Mouse (Mus musculus): ENCODE measurements around the gene Tes. TPM values are rescaled to one million over a fixed set of nuclear protein-coding genes. Genes with fewer than 3 reads are reported as not detected.

Tes gene
- polyA plus RNA-seq, 1 experiment from 2014 or later: 85.2 TPM

DNA sequence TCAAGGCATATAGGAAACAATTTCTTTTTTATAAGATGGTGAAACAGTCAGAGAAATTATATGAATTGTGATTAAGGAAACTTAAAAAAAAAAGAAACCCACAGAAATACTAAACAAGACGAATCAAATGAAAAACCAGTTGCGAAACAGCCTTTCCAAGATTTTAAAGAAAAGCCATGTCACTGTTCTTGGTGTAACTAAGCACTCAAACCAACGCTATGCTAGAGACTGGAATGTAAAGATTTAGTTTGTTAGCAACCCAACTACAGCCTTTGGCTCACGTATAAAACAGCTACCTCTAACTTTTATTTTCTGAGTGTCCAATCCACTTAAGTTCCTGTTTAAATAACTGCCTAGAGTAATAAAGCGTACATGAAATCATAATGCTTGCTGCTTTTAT lies 7.4 kb downstream of the Tes start:
- no peaks in the 10 kb centered on the region for H3K36me3 ChIP-seq (ENCODE audit: control insufficient read depth, insufficient read depth, low read length)
- H3K27me3 ChIP-seq (ENCODE audit: control insufficient read depth, insufficient read depth, low read length): no peaks in the 10 kb centered on the region
- no peak overlapping the region for H3K4me2 ChIP-seq (ENCODE audit: low read depth, low read length)
- H3K4me3 ChIP-seq (ENCODE audit: low read depth, low read length): no peak overlapping the region
- H3K4me1 ChIP-seq (ENCODE audit: control insufficient read depth, insufficient read depth, low read length): no peaks in the 10 kb centered on the region
- no peaks in the 10 kb centered on the region for H3K9me3 ChIP-seq (ENCODE audit: control insufficient read depth, low read length)
- 89% methylated on average over 5 of the region's 5 CpGs for WGBS
- no peak overlapping the region for H3K27ac ChIP-seq (ENCODE audit: low read depth, low read length)
- no peak overlapping the region for H3K9ac ChIP-seq (replicated peaks; ENCODE audit: low read depth, low read length)
- ATAC-seq (ENCODE audit: low read depth): no peak

DNA sequence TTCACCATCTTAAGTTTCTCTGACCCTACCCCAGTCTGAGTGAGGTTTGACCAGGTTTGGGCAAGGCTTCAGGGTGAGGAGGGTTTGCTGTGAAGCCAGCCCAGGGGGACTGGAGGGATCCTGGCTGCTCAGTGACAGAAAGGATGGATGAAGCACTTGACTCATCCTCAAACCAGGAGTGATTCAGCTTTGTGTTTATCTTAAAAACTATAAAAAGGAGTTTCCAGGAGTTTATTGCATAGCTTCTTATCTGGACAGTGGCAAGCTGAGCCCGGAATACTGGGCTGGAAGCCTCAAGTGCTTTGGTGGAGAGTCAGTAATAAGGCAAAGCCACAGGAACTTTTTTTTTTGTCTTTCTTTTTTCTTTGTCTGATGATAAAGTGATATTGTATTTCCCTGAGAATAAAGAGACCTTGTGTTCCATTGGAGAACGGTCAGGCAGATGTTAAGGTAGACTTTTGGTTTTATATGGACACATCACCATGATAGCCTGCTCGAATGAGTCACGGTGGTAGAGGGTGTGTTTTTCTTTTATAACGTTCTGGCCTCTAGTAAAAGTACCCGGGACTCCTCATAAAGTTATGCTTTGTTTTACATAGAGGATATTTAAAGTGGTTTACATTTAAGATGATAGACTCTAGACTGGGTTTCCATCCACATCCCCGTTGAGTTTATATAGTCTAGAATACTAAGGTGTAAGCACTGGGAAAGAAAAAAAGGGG lies 8.0 kb downstream of the Tes start:
- H3K27ac ChIP-seq (ENCODE audit: low read depth, low read length): no peak overlapping the region
- WGBS: 79% methylated on average over 7 of the region's 7 CpGs

DNA sequence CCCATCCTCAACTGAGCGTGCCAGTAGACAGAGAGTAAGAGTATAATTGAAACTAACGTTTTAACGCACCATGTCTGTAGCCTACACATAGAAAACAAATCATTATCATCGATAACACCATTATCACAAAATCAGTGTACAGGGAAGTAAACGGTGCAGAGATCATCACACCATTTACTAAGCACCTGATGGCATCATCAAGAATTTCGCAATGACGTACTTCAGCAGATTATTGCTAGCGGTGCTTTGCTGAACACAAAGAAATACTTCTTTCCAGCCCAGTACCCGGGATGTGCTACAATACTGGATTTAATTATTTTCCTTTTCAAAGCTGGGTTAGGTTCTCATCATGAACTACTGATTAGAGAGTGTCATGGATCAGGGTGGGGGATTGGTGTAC lies 12.3 kb downstream of the Tes start:
- WGBS: 68% methylated on average over 9 of the region's 9 CpGs
- H3K4me3 ChIP-seq (ENCODE audit: low read depth, low read length): no peak overlapping the region
- no peak overlapping the region for H3K27ac ChIP-seq (ENCODE audit: low read depth, low read length)
- H3K36me3 ChIP-seq (ENCODE audit: control insufficient read depth, insufficient read depth, low read length): no peaks in the 10 kb centered on the region
- H3K4me2 ChIP-seq (ENCODE audit: low read depth, low read length): no peak overlapping the region
- no peaks in the 10 kb centered on the region for H3K4me1 ChIP-seq (ENCODE audit: control insufficient read depth, insufficient read depth, low read length)
- no peaks in the 10 kb centered on the region for H3K9me3 ChIP-seq (ENCODE audit: control insufficient read depth, low read length)
- ATAC-seq (ENCODE audit: low read depth): no peak
- no peaks in the 10 kb centered on the region for H3K27me3 ChIP-seq (ENCODE audit: control insufficient read depth, insufficient read depth, low read length)
- no peak overlapping the region for H3K9ac ChIP-seq (replicated peaks; ENCODE audit: low read depth, low read length)

More for the DNA sequence above, 8.0 kb downstream of the Tes start:
- no peak for ATAC-seq (ENCODE audit: low read depth)
- Histone ChIP-seq H3K36me3 (ENCODE audit: control insufficient read depth, insufficient read depth, low read length) (no peaks in the 10 kb centered on the region), H3K9ac (replicated peaks; ENCODE audit: low read depth, low read length) (no peak overlapping the region), H3K4me3 (ENCODE audit: low read depth, low read length) (no peak overlapping the region), H3K4me1 (ENCODE audit: control insufficient read depth, insufficient read depth, low read length) (no peaks in the 10 kb centered on the region), H3K27me3 (ENCODE audit: control insufficient read depth, insufficient read depth, low read length) (no peaks in the 10 kb centered on the region), H3K4me2 (ENCODE audit: low read depth, low read length) (no peak overlapping the region), H3K9me3 (ENCODE audit: control insufficient read depth, low read length) (no peaks in the 10 kb centered on the region)

DNA sequence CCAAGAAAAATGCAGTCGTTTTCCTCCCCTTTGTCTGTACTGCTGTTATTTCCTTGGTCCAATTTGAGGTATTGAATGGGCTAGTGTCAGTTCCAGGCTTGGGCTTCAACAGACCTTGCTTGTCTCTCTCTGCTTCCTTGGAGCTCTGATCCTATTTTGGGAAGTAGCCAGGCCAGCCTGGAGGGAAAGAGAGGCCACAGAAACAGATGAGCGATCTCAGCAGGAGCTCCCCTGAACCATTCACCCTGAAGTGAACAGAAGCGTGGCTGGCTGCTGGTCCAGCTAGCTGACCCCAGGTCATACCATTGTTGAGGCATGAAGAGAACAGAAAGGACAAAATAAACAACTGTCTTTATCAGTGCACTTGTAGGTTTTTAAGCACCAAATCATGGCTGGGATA lies 12.8 kb downstream of the Tes start:
- H3K4me1 ChIP-seq (ENCODE audit: control insufficient read depth, insufficient read depth, low read length): no peaks in the 10 kb centered on the region
- H3K9ac ChIP-seq (replicated peaks; ENCODE audit: low read depth, low read length): no peak overlapping the region
- H3K4me2 ChIP-seq (ENCODE audit: low read depth, low read length): no peak overlapping the region
- no peak for ATAC-seq (ENCODE audit: low read depth)
- no peaks in the 10 kb centered on the region for H3K27me3 ChIP-seq (ENCODE audit: control insufficient read depth, insufficient read depth, low read length)
- H3K27ac ChIP-seq (ENCODE audit: low read depth, low read length): no peak overlapping the region
- no peak overlapping the region for H3K4me3 ChIP-seq (ENCODE audit: low read depth, low read length)
- H3K36me3 ChIP-seq (ENCODE audit: control insufficient read depth, insufficient read depth, low read length): no peaks in the 10 kb centered on the region
- no peaks in the 10 kb centered on the region for H3K9me3 ChIP-seq (ENCODE audit: control insufficient read depth, low read length)
- 4% methylated on average over 3 of the region's 3 CpGs for WGBS

DNA sequence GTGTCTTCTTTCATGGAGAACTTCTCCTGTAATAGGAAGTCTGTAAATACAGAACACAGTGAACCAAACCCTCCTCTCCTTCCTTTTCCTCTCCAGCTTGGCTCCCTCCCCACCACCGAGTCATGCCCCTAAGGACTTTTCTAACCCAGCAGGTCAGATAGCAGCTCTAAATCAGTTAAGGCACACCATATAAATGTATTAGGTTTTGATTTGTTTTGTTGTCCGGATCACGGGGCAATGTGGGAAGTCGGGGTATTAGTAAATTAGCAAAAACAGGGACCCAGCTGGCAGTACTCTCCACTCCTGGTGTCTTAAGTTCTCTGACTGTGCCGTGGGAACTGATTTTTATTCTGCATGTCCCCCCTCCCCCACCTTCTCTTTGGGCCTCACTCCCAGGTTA lies 14.4 kb downstream of the Tes start:
- Histone ChIP-seq H3K9me3 (ENCODE audit: control insufficient read depth, low read length) (no peaks in the 10 kb centered on the region), H3K9ac (replicated peaks; ENCODE audit: low read depth, low read length) (no peak overlapping the region), H3K36me3 (ENCODE audit: control insufficient read depth, insufficient read depth, low read length) (no peaks in the 10 kb centered on the region), H3K4me2 (ENCODE audit: low read depth, low read length) (no peak overlapping the region), H3K4me3 (ENCODE audit: low read depth, low read length) (no peak overlapping the region), H3K27me3 (ENCODE audit: control insufficient read depth, insufficient read depth, low read length) (no peaks in the 10 kb centered on the region), H3K4me1 (ENCODE audit: control insufficient read depth, insufficient read depth, low read length) (no peaks in the 10 kb centered on the region), H3K27ac (ENCODE audit: low read depth, low read length) (no peak overlapping the region)
- 40% methylated on average over 5 of the region's 5 CpGs for WGBS
- ATAC-seq (ENCODE audit: low read depth): no peak

DNA sequence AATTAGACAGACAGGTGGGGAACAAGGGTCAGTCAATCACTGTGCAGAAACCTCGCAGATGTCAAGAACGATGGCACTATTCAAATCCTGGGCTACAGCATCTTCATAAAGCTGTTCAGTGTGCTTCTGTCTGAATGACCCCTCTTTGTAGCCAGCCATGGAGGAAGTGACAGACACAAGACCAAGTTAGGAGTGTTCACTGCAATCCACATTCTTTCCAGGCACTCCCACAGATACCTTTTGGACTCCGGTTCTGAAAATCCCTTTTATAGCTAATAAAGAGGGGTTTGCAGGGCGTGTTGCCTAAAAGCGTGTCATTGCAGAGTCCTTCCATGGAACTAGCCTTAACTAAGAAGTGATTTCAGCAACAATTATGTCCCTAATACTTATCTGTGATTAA lies 14.9 kb downstream of the Tes start:
- Histone ChIP-seq H3K4me1 (ENCODE audit: control insufficient read depth, insufficient read depth, low read length) (no peaks in the 10 kb centered on the region), H3K9me3 (ENCODE audit: control insufficient read depth, low read length) (no peaks in the 10 kb centered on the region), H3K4me2 (ENCODE audit: low read depth, low read length) (no peak overlapping the region), H3K27me3 (ENCODE audit: control insufficient read depth, insufficient read depth, low read length) (no peaks in the 10 kb centered on the region), H3K9ac (replicated peaks; ENCODE audit: low read depth, low read length) (no peak overlapping the region), H3K4me3 (ENCODE audit: low read depth, low read length) (no peak overlapping the region), H3K36me3 (ENCODE audit: control insufficient read depth, insufficient read depth, low read length) (no peaks in the 10 kb centered on the region), H3K27ac (ENCODE audit: low read depth, low read length) (no peak overlapping the region)
- WGBS: 57% methylated on average over 5 of the region's 5 CpGs
- ATAC-seq (ENCODE audit: low read depth): no peak

DNA sequence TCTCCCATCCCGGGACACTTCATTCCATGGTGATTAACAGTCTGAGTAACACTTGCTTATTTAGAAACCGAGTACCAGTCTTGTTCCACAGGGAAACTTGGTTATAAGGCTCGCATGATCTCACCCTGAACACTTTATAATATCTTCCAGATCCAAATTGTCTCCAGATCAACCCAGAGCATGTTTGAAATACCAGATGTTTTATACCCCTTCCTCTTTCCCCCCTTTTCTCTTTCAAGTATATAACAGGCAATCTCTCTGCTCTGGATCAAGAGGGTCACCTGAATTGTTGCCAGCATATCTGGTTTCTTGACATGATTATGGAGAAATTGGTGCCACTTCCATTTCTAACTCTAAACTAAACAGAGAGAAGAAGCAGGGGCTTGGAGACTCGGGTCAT lies 17.3 kb downstream of the Tes start:
- Histone ChIP-seq H3K4me3 (ENCODE audit: low read depth, low read length) (no peak overlapping the region), H3K9me3 (ENCODE audit: control insufficient read depth, low read length) (no peaks in the 10 kb centered on the region), H3K27ac (ENCODE audit: low read depth, low read length) (no peak overlapping the region), H3K4me2 (ENCODE audit: low read depth, low read length) (no peak overlapping the region), H3K9ac (replicated peaks; ENCODE audit: low read depth, low read length) (no peak overlapping the region), H3K4me1 (ENCODE audit: control insufficient read depth, insufficient read depth, low read length) (no peaks in the 10 kb centered on the region), H3K27me3 (ENCODE audit: control insufficient read depth, insufficient read depth, low read length) (no peaks in the 10 kb centered on the region), H3K36me3 (ENCODE audit: control insufficient read depth, insufficient read depth, low read length) (no peaks in the 10 kb centered on the region)
- 88% methylated on average over 4 of the region's 4 CpGs for WGBS
- ATAC-seq (ENCODE audit: low read depth): no peak

DNA sequence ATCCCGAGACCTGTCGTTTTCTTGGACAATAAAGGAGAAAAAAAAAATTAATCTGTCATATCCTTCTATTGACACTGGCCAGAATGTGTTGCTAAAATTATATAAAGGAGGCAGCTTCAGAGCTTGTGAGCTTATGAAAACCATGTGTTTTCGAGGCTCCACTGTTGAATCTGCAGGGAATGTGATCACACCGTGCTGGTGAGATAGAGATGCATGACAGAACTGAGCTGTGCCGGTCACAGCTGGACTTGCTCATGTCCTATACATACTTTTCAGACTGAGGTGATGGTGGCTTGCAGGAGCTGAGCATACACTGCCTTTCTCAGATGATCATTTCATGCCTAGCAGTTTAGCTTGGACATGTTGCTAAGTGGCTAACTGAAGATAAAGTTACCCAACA lies 17.9 kb downstream of the Tes start:
- Histone ChIP-seq H3K27me3 (ENCODE audit: control insufficient read depth, insufficient read depth, low read length) (no peaks in the 10 kb centered on the region), H3K36me3 (ENCODE audit: control insufficient read depth, insufficient read depth, low read length) (no peaks in the 10 kb centered on the region), H3K9ac (replicated peaks; ENCODE audit: low read depth, low read length) (no peak overlapping the region), H3K4me2 (ENCODE audit: low read depth, low read length) (no peak overlapping the region), H3K9me3 (ENCODE audit: control insufficient read depth, low read length) (no peaks in the 10 kb centered on the region), H3K27ac (ENCODE audit: low read depth, low read length) (no peak overlapping the region), H3K4me3 (ENCODE audit: low read depth, low read length) (no peak overlapping the region), H3K4me1 (ENCODE audit: control insufficient read depth, insufficient read depth, low read length) (no peaks in the 10 kb centered on the region)
- 87% methylated on average over 5 of the region's 5 CpGs for WGBS
- ATAC-seq (ENCODE audit: low read depth): no peak

DNA sequence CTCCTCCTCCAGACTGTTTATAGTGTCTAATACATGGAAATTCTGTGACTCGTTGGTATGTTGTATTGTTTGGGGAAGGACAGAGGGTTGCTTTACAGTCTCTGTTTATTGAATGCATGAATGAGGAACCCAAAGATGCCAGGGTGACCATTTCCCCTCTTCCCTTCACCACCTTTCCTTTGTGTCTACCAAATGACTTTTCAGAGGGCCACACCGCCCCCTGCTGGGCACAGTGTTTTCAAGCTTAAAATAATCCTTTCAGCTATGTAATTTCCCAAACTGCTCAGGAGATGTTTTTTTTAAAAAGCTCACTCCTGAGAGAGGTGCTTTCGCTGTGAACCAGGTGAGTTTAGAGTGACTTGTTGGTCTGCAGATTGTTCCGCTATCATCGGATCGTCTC lies 22.5 kb downstream of the Tes start:
- Histone ChIP-seq H3K4me2 (ENCODE audit: low read depth, low read length) (no peak overlapping the region), H3K36me3 (ENCODE audit: control insufficient read depth, insufficient read depth, low read length) (no peaks in the 10 kb centered on the region), H3K4me3 (ENCODE audit: low read depth, low read length) (no peak overlapping the region), H3K27ac (ENCODE audit: low read depth, low read length) (no peak overlapping the region), H3K27me3 (ENCODE audit: control insufficient read depth, insufficient read depth, low read length) (no peaks in the 10 kb centered on the region), H3K4me1 (ENCODE audit: control insufficient read depth, insufficient read depth, low read length) (no peaks in the 10 kb centered on the region), H3K9ac (replicated peaks; ENCODE audit: low read depth, low read length) (no peak overlapping the region), H3K9me3 (ENCODE audit: control insufficient read depth, low read length) (no peaks in the 10 kb centered on the region)
- ATAC-seq (ENCODE audit: low read depth): no peak
- 74% methylated on average over 6 of the region's 6 CpGs for WGBS

Measured in neural tube, embryonic 14.5 days (tissue).